Mouse (Mus musculus) MEL (cell line): ENCODE results near the gene Preb. TPM values are rescaled to one million over a fixed set of nuclear protein-coding genes. Genes with fewer than 3 reads are reported as not detected.
A peak's percentile ranks its signal among the peaks of the same experiment; 100 is the strongest.

Experiments
- DNase-seq: peaks from one replicate; pipeline ENCODE4 v3.0.0; 2011; ENCODE audit warnings: low read depth, low spot score
- H3K27ac ChIP-seq: 2 replicates; pipeline ENCODE4 v1.5.1; 2012; ENCODE audit warnings: low read depth, mild to moderate bottlenecking, control low read depth, low read length, moderate library complexity; ENCODE audit not compliant: control insufficient read depth
- H3K27me3 ChIP-seq, 2 experiments: fragments of 150-350 bp in 1 of 2; sonication (generic) in 1 of 2; 2 replicates each; pipeline ENCODE4 v1.6.1; 2012; ENCODE audit warnings: low read length in 2 of 2, mild to moderate bottlenecking in 2 of 2, improper control_type of control experiment in 1 of 2, moderate library complexity in 1 of 2; ENCODE audit not compliant: insufficient read depth in 2 of 2, control insufficient read depth in 1 of 2
- H3K36me3 ChIP-seq, 2 experiments: 2 replicates each; pipeline ENCODE4 v1.6.1; 2012 to 2014; ENCODE audit warnings: low read length in 2 of 2, improper control_type of control experiment in 1 of 2, inconsistent platforms in 1 of 2, mild to moderate bottlenecking in 1 of 2; ENCODE audit not compliant: insufficient read depth in 2 of 2, control insufficient read depth in 1 of 2
- H3K4me1 ChIP-seq, 2 experiments: fragments of 150-350 bp in 1 of 2; sonication (generic) in 1 of 2; 2 replicates each; pipeline ENCODE4 v1.6.1; 2012; ENCODE audit warnings: low read length in 2 of 2, improper control_type of control experiment in 1 of 2, mild to moderate bottlenecking in 1 of 2; ENCODE audit not compliant: insufficient read depth in 2 of 2, control insufficient read depth in 1 of 2
- H3K4me3 ChIP-seq, 2 experiments: fragments of 150-350 bp in 1 of 2; sonication (generic) in 1 of 2; 2 replicates each; pipeline ENCODE4 v1.5.1; 2012; ENCODE audit warnings: low read depth in 2 of 2, low read length in 2 of 2, mild to moderate bottlenecking in 2 of 2, moderate library complexity in 2 of 2, control low read depth in 1 of 2, improper control_type of control experiment in 1 of 2; ENCODE audit not compliant: control insufficient read depth in 1 of 2, insufficient read depth in 1 of 2
- H3K79me2 ChIP-seq: 2 replicates; pipeline ENCODE4 v1.6.1; 2012; ENCODE audit warnings: mild to moderate bottlenecking, low read length, moderate library complexity; ENCODE audit not compliant: control insufficient read depth, poor library complexity, insufficient read depth
- H3K9ac ChIP-seq: 2 replicates; pipeline ENCODE4 v1.6.1; 2012; ENCODE audit warnings: low read depth, mild to moderate bottlenecking, control low read depth, low read length, moderate library complexity; ENCODE audit not compliant: control insufficient read depth, poor library complexity, severe bottlenecking
- H3K9me3 ChIP-seq: fragments of 150-350 bp; sonication (generic); replicated peaks from 2 replicates; pipeline ENCODE4 v1.6.1; 2012; ENCODE audit warnings: mild to moderate bottlenecking, low read length, improper control_type of control experiment, moderate library complexity; ENCODE audit not compliant: insufficient read depth
- CHD1 ChIP-seq: IDR thresholded peaks from 2 replicates; pipeline ENCODE4 v1.6.1; 2012; ENCODE audit warnings: low read depth, mild to moderate bottlenecking, inconsistent platforms, low read length, improper control_type of control experiment
- CTCF ChIP-seq, 3 experiments: IDR thresholded peaks in 2 of 3; conservative IDR thresholded peaks in 1 of 3; 2 replicates each; pipeline ENCODE4 v1.5.1; 2011 to 2012; ENCODE audit warnings: low read length in 3 of 3, low read depth in 2 of 3, mild to moderate bottlenecking in 2 of 3, improper control_type of control experiment in 1 of 3, inconsistent platforms in 1 of 3, mixed read lengths in 1 of 3, moderate library complexity in 1 of 3; ENCODE audit not compliant: control insufficient read depth in 1 of 3, insufficient read depth in 1 of 3, poor library complexity in 1 of 3, severe bottlenecking in 1 of 3
- E2F4 ChIP-seq: IDR thresholded peaks from 2 replicates; pipeline ENCODE4 v1.6.1; 2011; ENCODE audit warnings: low read depth, low read length, improper control_type of control experiment, borderline replicate concordance
- ELF1 ChIP-seq: IDR thresholded peaks from 2 replicates; pipeline ENCODE4 v1.6.1; 2014; ENCODE audit warnings: low read depth, mild to moderate bottlenecking, inconsistent platforms, low read length, improper control_type of control experiment, moderate library complexity
- EP300 ChIP-seq, 2 experiments: IDR thresholded peaks; 2 replicates each; pipeline ENCODE4 v1.6.1; 2011; ENCODE audit warnings: improper control_type of control experiment in 2 of 2, low read length in 2 of 2, low read depth in 1 of 2, mild to moderate bottlenecking in 1 of 2
- ETS1 ChIP-seq: IDR thresholded peaks from 2 replicates; pipeline ENCODE4 v1.6.1; 2012; ENCODE audit warnings: low read depth, mild to moderate bottlenecking, inconsistent platforms, low read length, improper control_type of control experiment, moderate library complexity
- GABPA ChIP-seq: IDR thresholded peaks from 2 replicates; pipeline ENCODE4 v1.6.1; 2012; ENCODE audit warnings: low read depth, mild to moderate bottlenecking, inconsistent platforms, low read length, improper control_type of control experiment, moderate library complexity
- HCFC1 ChIP-seq: IDR thresholded peaks from 2 replicates; pipeline ENCODE4 v1.6.1; 2012; ENCODE audit warnings: low read depth, mild to moderate bottlenecking, inconsistent platforms, low read length, improper control_type of control experiment, moderate library complexity
- KAT2A ChIP-seq: conservative IDR thresholded peaks from 2 replicates; pipeline ENCODE4 v1.6.1; 2012; ENCODE audit warnings: low read depth, low read length, improper control_type of control experiment, inconsistent platforms
- MAFK ChIP-seq: IDR thresholded peaks from 2 replicates; pipeline ENCODE4 v1.6.1; 2011; ENCODE audit warnings: low read depth, mild to moderate bottlenecking, low read length, improper control_type of control experiment, borderline replicate concordance
- MAX ChIP-seq: IDR thresholded peaks from 2 replicates; pipeline ENCODE4 v1.6.1; 2011; ENCODE audit warnings: low read length, improper control_type of control experiment
- MXI1 ChIP-seq: IDR thresholded peaks from 2 replicates; pipeline ENCODE4 v1.6.1; 2011; ENCODE audit warnings: mild to moderate bottlenecking, low read depth, low read length, improper control_type of control experiment
- MYB ChIP-seq: IDR thresholded peaks from 2 replicates; pipeline ENCODE4 v1.6.1; 2011; ENCODE audit warnings: mild to moderate bottlenecking, low read depth, low read length, improper control_type of control experiment
- MYC ChIP-seq: IDR thresholded peaks from 2 replicates; pipeline ENCODE4 v1.6.1; 2011; ENCODE audit warnings: low read depth, mild to moderate bottlenecking, low read length, improper control_type of control experiment, moderate library complexity
- NELFE ChIP-seq: IDR thresholded peaks from 2 replicates; pipeline ENCODE4 v1.6.1; 2011; ENCODE audit warnings: low read depth, low read length, improper control_type of control experiment
- NRF1 ChIP-seq: IDR thresholded peaks from 2 replicates; pipeline ENCODE4 v1.6.1; 2014; ENCODE audit warnings: low read depth, mild to moderate bottlenecking, inconsistent platforms, low read length, improper control_type of control experiment, moderate library complexity; ENCODE audit not compliant: poor library complexity, insufficient read depth, severe bottlenecking
- POLR2A ChIP-seq, 2 experiments: IDR thresholded peaks; 2 replicates each; pipeline ENCODE4 v1.6.1; 2011 to 2012; ENCODE audit warnings: low read length in 2 of 2, mild to moderate bottlenecking in 2 of 2, control low read depth in 1 of 2, improper control_type of control experiment in 1 of 2, low read depth in 1 of 2, moderate library complexity in 1 of 2; ENCODE audit not compliant: control insufficient read depth in 1 of 2, insufficient read depth in 1 of 2, poor library complexity in 1 of 2
- POLR2AphosphoS2 ChIP-seq: IDR thresholded peaks from 2 replicates; pipeline ENCODE4 v1.6.1; 2011; ENCODE audit warnings: low read length, improper control_type of control experiment
- POLR2AphosphoS5 ChIP-seq: IDR thresholded peaks from 2 replicates; pipeline ENCODE4 v1.6.1; 2012; ENCODE audit warnings: low read depth, borderline replicate concordance, mild to moderate bottlenecking, inconsistent platforms, low read length, moderate library complexity, mixed read lengths
- RAD21 ChIP-seq: IDR thresholded peaks from 2 replicates; pipeline ENCODE4 v1.6.1; 2011; ENCODE audit warnings: mild to moderate bottlenecking, low read depth, low read length, improper control_type of control experiment
- RCOR1 ChIP-seq: IDR thresholded peaks from 2 replicates; pipeline ENCODE4 v1.6.1; 2012; ENCODE audit warnings: low read depth, mild to moderate bottlenecking, inconsistent platforms, low read length, improper control_type of control experiment
- SIN3A ChIP-seq: IDR thresholded peaks from 2 replicates; pipeline ENCODE4 v1.6.1; 2012; ENCODE audit warnings: low read length, improper control_type of control experiment, inconsistent platforms
- SMC3 ChIP-seq: IDR thresholded peaks from 2 replicates; pipeline ENCODE4 v1.6.1; 2011; ENCODE audit warnings: low read depth, low read length, improper control_type of control experiment
- TAL1 ChIP-seq: IDR thresholded peaks from 2 replicates; pipeline ENCODE4 v1.6.1; 2012; ENCODE audit warnings: mild to moderate bottlenecking, inconsistent platforms, low read length, moderate library complexity, mixed read lengths
- TBP ChIP-seq: IDR thresholded peaks from 2 replicates; pipeline ENCODE4 v1.8.0; 2011; ENCODE audit warnings: low read depth, low read length, improper control_type of control experiment
- TCF12 ChIP-seq: IDR thresholded peaks from 2 replicates; pipeline ENCODE4 v1.6.1; 2014; ENCODE audit warnings: low read depth, mild to moderate bottlenecking, inconsistent platforms, low read length, improper control_type of control experiment, moderate library complexity
- UBTF ChIP-seq: IDR thresholded peaks from 2 replicates; pipeline ENCODE4 v1.6.1; 2012; ENCODE audit warnings: low read depth, mild to moderate bottlenecking, inconsistent platforms, low read length, improper control_type of control experiment, moderate library complexity, borderline replicate concordance; ENCODE audit not compliant: insufficient read depth
- USF1 ChIP-seq: IDR thresholded peaks from 2 replicates; pipeline ENCODE4 v1.6.1; 2014; ENCODE audit warnings: low read depth, mild to moderate bottlenecking, inconsistent platforms, low read length, improper control_type of control experiment, moderate library complexity
- USF2 ChIP-seq, 2 experiments: IDR thresholded peaks; 2 replicates each; pipeline ENCODE4 v1.6.1; 2011 to 2012; ENCODE audit warnings: improper control_type of control experiment in 2 of 2, low read length in 2 of 2, borderline replicate concordance in 1 of 2, inconsistent platforms in 1 of 2, low read depth in 1 of 2, mild to moderate bottlenecking in 1 of 2; ENCODE audit not compliant: insufficient read depth in 1 of 2
- ZC3H11A ChIP-seq: IDR thresholded peaks from 2 replicates; pipeline ENCODE4 v1.6.1; 2012; ENCODE audit warnings: low read depth, mild to moderate bottlenecking, inconsistent platforms, low read length, improper control_type of control experiment
- ZKSCAN1 ChIP-seq: IDR thresholded peaks from 2 replicates; pipeline ENCODE4 v1.6.1; 2012; ENCODE audit warnings: low read depth, mild to moderate bottlenecking, inconsistent platforms, low read length, improper control_type of control experiment, moderate library complexity
- ZNF384 ChIP-seq: IDR thresholded peaks from 2 replicates; pipeline ENCODE4 v1.6.1; 2012; ENCODE audit warnings: low read depth, mild to moderate bottlenecking, inconsistent platforms, low read length, improper control_type of control experiment
- polyA plus RNA-seq, 2 experiments: library from polyadenylated mRNA; stranded (reverse) in 1 of 2; unstranded in 1 of 2; fragments of >175 nt in 1 of 2; fragments of >200 nt in 1 of 2; gene quantifications; 2 replicates each; pipeline versions ENCODE4 v1.2.1 to v1.2.4; 2012; ENCODE audit warnings: low replicate concordance in 2 of 2, low read depth in 1 of 2; ENCODE audit not compliant: insufficient read length in 2 of 2, insufficient read depth in 1 of 2, missing spikeins in 1 of 2
- total RNA-seq: library from RNA; depleted of rRNA; stranded (reverse); fragments of 300-350 nt; gene quantifications from 2 replicates; pipeline ENCODE4 v1.2.3, GENCODE M21; 2012

The Preb gene
- total and polyA plus RNA-seq, 3 experiments: 143 to 247 TPM; not detected in 1

DNA sequence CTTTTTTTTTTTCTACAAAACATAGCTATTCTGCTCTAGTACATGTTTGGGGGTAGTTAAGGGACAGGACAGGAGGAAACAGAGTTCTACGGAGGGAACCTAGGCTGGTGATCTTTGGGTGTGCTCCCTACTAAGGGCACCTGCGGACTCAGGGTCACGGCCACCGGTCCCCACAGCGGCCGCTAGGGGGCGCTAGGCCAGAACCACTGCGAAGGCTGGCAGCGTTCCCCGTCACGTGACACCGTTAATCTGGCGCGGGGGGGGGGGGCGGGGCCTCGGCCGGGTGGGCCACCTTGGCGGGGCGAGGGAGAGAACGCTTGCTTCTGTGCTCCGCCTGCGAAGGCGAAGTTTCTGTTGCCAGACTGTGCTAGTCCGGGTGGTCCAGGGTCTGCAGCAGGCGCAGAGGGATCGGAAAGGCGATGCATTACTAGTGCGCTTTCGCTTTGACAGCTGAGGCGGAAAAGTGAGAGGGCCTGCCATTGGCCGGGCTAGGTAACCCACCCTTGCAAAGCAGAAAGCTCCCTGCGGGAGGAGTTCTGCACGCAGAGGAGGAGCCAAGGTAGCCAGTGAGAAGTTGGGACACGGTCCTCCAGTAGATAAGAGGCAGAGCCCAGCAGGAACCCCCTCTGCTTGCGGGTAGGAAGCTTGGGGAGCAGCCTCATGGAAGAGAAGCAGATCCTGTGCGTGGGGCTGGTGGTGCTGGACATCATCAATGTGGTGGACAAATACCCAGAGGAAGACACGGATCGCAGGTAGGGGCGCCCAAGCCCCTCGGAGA is 38.7 kb downstream of the Preb start, which contains the start of gene Khk (continued):
- TF ChIP-seq ZKSCAN1 (peak; percentile 92), KAT2A (peak; percentile 54; the same call in 1 of the 2 replicates), SMC3 (peak; percentile 49), EP300 (IDR thresholded peaks at IDR 0.05; ENCODE audit: low read depth in 1 of 2, low read length in 2 of 2) (peak; percentile 31 to 48; a peak in 2 of 4 replicates), NELFE (peak; percentile 93), POLR2AphosphoS5 (peak; percentile 90; the same call in 1 of the 2 replicates), POLR2AphosphoS2 (peak; percentile 83)

- H3K9me3 ChIP-seq: no peaks in the 10 kb centered on the region
- peak overlapping the region; percentile 60 to 89 for H3K4me3 ChIP-seq
- peak overlapping the region; percentile 56 for H3K9ac ChIP-seq
- no peaks in the 10 kb centered on the region for H3K27me3 ChIP-seq
- peaks cover 14% of the 10 kb centered on the region for H3K79me2 ChIP-seq
- no peak overlapping the region; the same call in 1 of the 2 replicates for H3K27ac ChIP-seq
- peak; percentile 78 for DNase-seq
- peaks cover 0 to 10% of the 10 kb centered on the region in 2 experiments; a peak in 2 of 4 replicates for H3K36me3 ChIP-seq
- peaks cover 9 to 22% of the 10 kb centered on the region in 2 experiments for H3K4me1 ChIP-seq
- no peak for TF ChIP-seq USF1
- TF ChIP-seq HCFC1: peak; percentile 26; the same call in 1 of the 2 replicates
- TF ChIP-seq TAL1: no peak
- no peak for TF ChIP-seq TCF12
- no peak for TF ChIP-seq RCOR1
- no peak for TF ChIP-seq ZKSCAN1
- no peak for TF ChIP-seq NRF1
- no peak for TF ChIP-seq TBP
- TF ChIP-seq SMC3: no peak
- TF ChIP-seq MYC: no peak
- TF ChIP-seq NELFE: peak; percentile 38
- no peak for TF ChIP-seq KAT2A
- TF ChIP-seq MAX: peak; percentile 55; the same call in 1 of the 2 replicates
- TF ChIP-seq ZNF384: no peak
- no peak for TF ChIP-seq ETS1
- TF ChIP-seq MAFK: no peak
- no peak for TF ChIP-seq ELF1
- no peak; a peak in 1 of 6 replicates for TF ChIP-seq CTCF (IDR thresholded peaks at IDR 0.05 in 2 of 3, conservative IDR thresholded peaks at IDR 0.05 in 1 of 3; ENCODE audit: control insufficient read depth in 1 of 3, insufficient read depth in 1 of 3, low read depth in 2 of 3, low read length in 3 of 3, poor library complexity in 1 of 3, severe bottlenecking in 1 of 3)
- no peak for TF ChIP-seq MYB
- no peak for TF ChIP-seq E2F4
- TF ChIP-seq USF2 (IDR thresholded peaks at IDR 0.05; ENCODE audit: borderline replicate concordance in 1 of 2, insufficient read depth in 1 of 2, low read depth in 1 of 2, low read length in 2 of 2): no peak
- no peak for TF ChIP-seq UBTF
- peak; percentile 28; the same call in 1 of the 2 replicates for TF ChIP-seq SIN3A
- no peak for TF ChIP-seq ZC3H11A
- TF ChIP-seq POLR2AphosphoS5: no peak; the same call in 1 of the 2 replicates
- no peak; a peak in 1 of 4 replicates for TF ChIP-seq POLR2A (IDR thresholded peaks at IDR 0.05; ENCODE audit: control insufficient read depth in 1 of 2, insufficient read depth in 1 of 2, low read depth in 1 of 2, low read length in 2 of 2, poor library complexity in 1 of 2)
- TF ChIP-seq MXI1: peak; percentile 74
- TF ChIP-seq GABPA: no peak
- TF ChIP-seq CHD1: no peak
- no peak for TF ChIP-seq POLR2AphosphoS2
- TF ChIP-seq EP300 (IDR thresholded peaks at IDR 0.05; ENCODE audit: low read depth in 1 of 2, low read length in 2 of 2): no peak
- no peak for TF ChIP-seq RAD21
These were observed 39.5 kb downstream of the Preb start for GRCm38 (mm10) chr5:30920621-30921020.
